Mouse (Mus musculus) adrenal gland, postnatal 10 days (tissue): ENCODE data around the gene Wipi1. TPM values are rescaled to one million over a fixed set of nuclear protein-coding genes. Genes with fewer than 3 reads are reported as not detected.

ENCODE experiments used
- DNase-seq: peaks from one replicate; pipeline ENCODE4 v3.0.0; 2021; ENCODE audit warnings: mixed read lengths
- total RNA-seq, 2 experiments: library from RNA; stranded (reverse); gene quantifications; 2 replicates each; pipeline ENCODE4 v1.2.3; 2021

Gene Wipi1
- total RNA-seq, 2 experiments from 2014 or later, result 35.0 to 44.2 TPM

GRCm38 (mm10) chr11:109543466-109543865 is 68.3 kb downstream of the Wipi1 start:
- DNase-seq, result no peak

- no peak for DNase-seq
These were observed 72.5 kb downstream of the Wipi1 start for GRCm38 (mm10) chr11:109539290-109539689.

- DNase-seq, result no peak
These were observed 74.8 kb downstream of the Wipi1 start for GRCm38 (mm10) chr11:109536939-109537338.

GRCm38 (mm10) chr11:109535966-109536365 is 75.8 kb downstream of the Wipi1 start:
- DNase-seq, result no peak

- no peak for DNase-seq
These were observed 81.7 kb downstream of the Wipi1 start for GRCm38 (mm10) chr11:109530030-109530429.

GRCm38 (mm10) chr11:109525571-109525970 is 86.2 kb downstream of the Wipi1 start:
- no peak for DNase-seq

- no peak for DNase-seq
These were observed 86.9 kb downstream of the Wipi1 start for GRCm38 (mm10) chr11:109524869-109525268.

Other genes starting within 250 kb of the Wipi1 start
- gene Gna13, start 249.1 kb downstream of the Wipi1 start, total RNA-seq, result 10 to 100 TPM; 68.2 to 70.3 TPM
- gene 9930022D16Rik, start 198.1 kb downstream of the Wipi1 start, total RNA-seq, result not detected
- gene Amz2, start 186.0 kb downstream of the Wipi1 start, total RNA-seq, result 10 to 100 TPM; 38.1 to 48.5 TPM
- gene Arsg, start 138.6 kb downstream of the Wipi1 start, total RNA-seq, result 10 to 100 TPM; 10.6 to 14.2 TPM
- 1 to 10 TPM; 2.7 to 3.9 TPM for gene Slc16a6, start 138.4 kb downstream of the Wipi1 start, total RNA-seq
- 100 to 1,000 TPM; 331 to 344 TPM for gene Prkar1a, start 37.4 kb upstream of the Wipi1 start, total RNA-seq
- 10 to 100 TPM in 1 of 2 experiments, 1 to 10 TPM in 1; 9.8 to 14.5 TPM for gene Fam20a, start 110.3 kb upstream of the Wipi1 start, total RNA-seq
- not detected for gene 1700012B07Rik, start 216.1 kb upstream of the Wipi1 start, total RNA-seq